Mouse (Mus musculus) stomach, embryonic 15.5 days (tissue): ENCODE measurements around the gene Nupr1. TPM values are rescaled to one million over a fixed set of nuclear protein-coding genes. Genes with fewer than 3 reads are reported as not detected.

Experiments
- ATAC-seq: fragments of 200-750 bp; cut with Nextera tagmentation; 2 replicates; pipeline ENCODE4 v1.8.0; 2017; ENCODE audit warnings: low read depth, moderate number of reproducible peaks, moderate TSS enrichment; ENCODE audit not compliant: insufficient read depth, low FRiP score
- H3K27ac ChIP-seq: fragments of 300-500 bp; sonication (generic); 2 replicates; pipeline ENCODE4 v1.5.1; 2015; ENCODE audit warnings: mild to moderate bottlenecking, inconsistent platforms
- H3K27me3 ChIP-seq: fragments of 300-500 bp; sonication (generic); replicated peaks from 2 replicates; pipeline ENCODE4 v1.6.1; 2015; ENCODE audit warnings: inconsistent platforms
- H3K36me3 ChIP-seq: fragments of 300-500 bp; sonication (generic); 2 replicates; pipeline ENCODE4 v1.6.1; 2015; ENCODE audit warnings: inconsistent platforms
- H3K4me1 ChIP-seq: fragments of 300-500 bp; sonication (generic); 2 replicates; pipeline ENCODE4 v1.6.1; 2015; ENCODE audit warnings: inconsistent platforms
- H3K4me2 ChIP-seq: fragments of 300-500 bp; sonication (generic); 2 replicates; pipeline ENCODE4 v1.6.1; 2015; ENCODE audit warnings: mild to moderate bottlenecking, inconsistent platforms
- H3K4me3 ChIP-seq: fragments of 300-500 bp; sonication (generic); replicated peaks from 2 replicates; pipeline ENCODE4 v1.5.1; 2015; ENCODE audit warnings: inconsistent platforms
- H3K9ac ChIP-seq: fragments of 300-500 bp; sonication (generic); 2 replicates; pipeline ENCODE4 v1.6.1; 2015; ENCODE audit warnings: inconsistent platforms
- H3K9me3 ChIP-seq: fragments of 300-500 bp; sonication (generic); 2 replicates; pipeline ENCODE4 v1.6.1; 2016; ENCODE audit warnings: inconsistent platforms
- WGBS: fragments of 180-500 bp; shearing (Covaris S2); methylation state at CpG from one replicate; pipeline ENCODE4 v1.1.7; 2015; 5-methylcytosine and 5-hydroxymethylcytosine counted together
- polyA plus RNA-seq: library from polyadenylated mRNA; unstranded; fragments of >200 nt; fragmentation: Nextera tagmentation; extraction: Ambion mirVana; gene quantifications from 2 replicates; pipeline ENCODE4 v1.2.1, GENCODE M21; 2015

Gene Nupr1
- 156 and 197 TPM in 2 replicates for polyA plus RNA-seq

- H3K9ac ChIP-seq = no peak within 1 kb of the TSS
- H3K27me3 ChIP-seq = no peaks in the 10 kb centered on the region
- H3K4me2 ChIP-seq = no peak within 1 kb of the TSS
- no peak within 1 kb of the TSS for H3K4me3 ChIP-seq
- no peaks in the 10 kb centered on the region for H3K9me3 ChIP-seq
- H3K4me1 ChIP-seq = 0 out of 2 replicates have a peak, but pooled peaks cover 3% of the 10 kb centered on the region
- H3K27ac ChIP-seq = peak within 1 kb of the TSS; percentile 75
- WGBS = 67% methylated on average over 4 of the region's 4 CpGs
- no peaks in the 10 kb centered on the region for H3K36me3 ChIP-seq
- peak; percentile 77 for ATAC-seq
These were observed at the start of gene Nupr1 for GRCm38 (mm10) chr7:126630824-126631518. Gene Nupr1, minus strand, starts transcription at chr7:126630861.

- Histone ChIP-seq H3K27me3 (no peaks in the 10 kb centered on the region), H3K27ac (no peak overlapping the region), H3K4me1 (no peaks in the 10 kb centered on the region), H3K4me3 (no peak overlapping the region), H3K4me2 (no peak overlapping the region), H3K9ac (no peak overlapping the region), H3K36me3 (no peaks in the 10 kb centered on the region), H3K9me3 (no peaks in the 10 kb centered on the region)
- WGBS = 85% methylated on average over 5 of the region's 5 CpGs
- no peak for ATAC-seq
These were observed 49.0 kb upstream of the Nupr1 start for GRCm38 (mm10) chr7:126679683-126680082.

- no peak overlapping the region for H3K9ac ChIP-seq
- H3K9me3 ChIP-seq = no peaks in the 10 kb centered on the region
- ATAC-seq = no peak
- no peak overlapping the region for H3K4me2 ChIP-seq
- WGBS = 52% methylated on average over 8 of the region's 8 CpGs
- no peaks in the 10 kb centered on the region for H3K27me3 ChIP-seq
- H3K4me3 ChIP-seq = no peak overlapping the region
- no peak overlapping the region for H3K27ac ChIP-seq
- no peaks in the 10 kb centered on the region for H3K4me1 ChIP-seq
- H3K36me3 ChIP-seq = 0 out of 2 replicates have a peak, but pooled peaks cover 2% of the 10 kb centered on the region
These were observed 48.1 kb upstream of the Nupr1 start for GRCm38 (mm10) chr7:126678545-126679341.

GRCm38 (mm10) chr7:126676631-126677220, 46.1 kb upstream of the Nupr1 start:
- H3K4me2 ChIP-seq = no peak overlapping the region
- no peak for ATAC-seq
- no peak overlapping the region for H3K9ac ChIP-seq
- WGBS = 86% methylated on average over 4 of the region's 4 CpGs
- H3K36me3 ChIP-seq = peaks cover 14% of the 10 kb centered on the region
- H3K4me1 ChIP-seq = no peaks in the 10 kb centered on the region
- H3K4me3 ChIP-seq = no peak overlapping the region
- H3K27me3 ChIP-seq = no peaks in the 10 kb centered on the region
- no peak overlapping the region for H3K27ac ChIP-seq
- H3K9me3 ChIP-seq = no peaks in the 10 kb centered on the region

GRCm38 (mm10) chr7:126676207-126676606, 45.5 kb upstream of the Nupr1 start, which contains the start of gene Sult1a1:
Gene Sult1a1, minus strand, starts transcription at chr7:126676432.
- H3K27ac ChIP-seq = peak within 1 kb of the TSS; percentile 23; the same call in 1 of the 2 replicates
- no peak within 1 kb of the TSS for H3K4me2 ChIP-seq

GRCm38 (mm10) chr7:126675104-126675503, 44.4 kb upstream of the Nupr1 start:
- 91% methylated on average over 8 of the region's 8 CpGs for WGBS
- no peak overlapping the region for H3K27ac ChIP-seq
- H3K36me3 ChIP-seq = peaks cover 18% of the 10 kb centered on the region
- H3K9ac ChIP-seq = no peak overlapping the region
- no peak for ATAC-seq
- no peaks in the 10 kb centered on the region for H3K4me1 ChIP-seq
- no peaks in the 10 kb centered on the region for H3K9me3 ChIP-seq
- H3K4me2 ChIP-seq = no peak overlapping the region
- H3K27me3 ChIP-seq = no peaks in the 10 kb centered on the region
- H3K4me3 ChIP-seq = no peak overlapping the region

More at GRCm38 (mm10) chr7:126676207-126676606, 45.5 kb upstream of the Nupr1 start, which contains the start of gene Sult1a1:
- no peaks in the 10 kb centered on the region for H3K4me1 ChIP-seq
- peaks cover 18% of the 10 kb centered on the region for H3K36me3 ChIP-seq
- no peak for ATAC-seq
- 64% methylated on average over 1 of the region's 1 CpGs for WGBS
- no peaks in the 10 kb centered on the region for H3K27me3 ChIP-seq
- no peak within 1 kb of the TSS; the same call in 1 of the 2 replicates for H3K4me3 ChIP-seq
- no peaks in the 10 kb centered on the region for H3K9me3 ChIP-seq
- H3K9ac ChIP-seq = no peak within 1 kb of the TSS

- 91% methylated on average over 9 of the region's 9 CpGs for WGBS
- H3K4me2 ChIP-seq = no peak overlapping the region
- peaks cover 18% of the 10 kb centered on the region for H3K36me3 ChIP-seq
- H3K4me3 ChIP-seq = no peak overlapping the region
- H3K9me3 ChIP-seq = no peaks in the 10 kb centered on the region
- peaks cover 6% of the 10 kb centered on the region; the same call in 1 of the 2 replicates for H3K4me1 ChIP-seq
- H3K27me3 ChIP-seq = no peaks in the 10 kb centered on the region
- no peak overlapping the region for H3K9ac ChIP-seq
- no peak overlapping the region for H3K27ac ChIP-seq
- no peak for ATAC-seq
These were observed 41.5 kb upstream of the Nupr1 start for GRCm38 (mm10) chr7:126672111-126672510.

- Histone ChIP-seq H3K4me3 (no peak overlapping the region), H3K4me1 (peaks cover 6% of the 10 kb centered on the region; the same call in 1 of the 2 replicates), H3K4me2 (no peak overlapping the region), H3K9me3 (no peaks in the 10 kb centered on the region), H3K9ac (no peak overlapping the region), H3K27me3 (no peaks in the 10 kb centered on the region), H3K27ac (no peak overlapping the region), H3K36me3 (peaks cover 23% of the 10 kb centered on the region)
- ATAC-seq = no peak
- 90% methylated on average over 3 of the region's 3 CpGs for WGBS
These were observed 39.5 kb upstream of the Nupr1 start for GRCm38 (mm10) chr7:126670152-126670551.

GRCm38 (mm10) chr7:126668452-126668851, 37.8 kb upstream of the Nupr1 start:
- Histone ChIP-seq H3K4me1 (peaks cover 6% of the 10 kb centered on the region; the same call in 1 of the 2 replicates), H3K9ac (no peak overlapping the region), H3K4me3 (no peak overlapping the region), H3K27me3 (no peaks in the 10 kb centered on the region), H3K4me2 (no peak overlapping the region), H3K36me3 (peaks cover 27% of the 10 kb centered on the region), H3K9me3 (no peaks in the 10 kb centered on the region), H3K27ac (no peak overlapping the region; the same call in 1 of the 2 replicates)
- ATAC-seq = no peak
- 68% methylated on average over 5 of the region's 5 CpGs for WGBS

- no peak for ATAC-seq
- H3K4me3 ChIP-seq = no peak overlapping the region
- peaks cover 6% of the 10 kb centered on the region; the same call in 1 of the 2 replicates for H3K4me1 ChIP-seq
- H3K9me3 ChIP-seq = no peaks in the 10 kb centered on the region
- no peak overlapping the region for H3K27ac ChIP-seq
- H3K36me3 ChIP-seq = peaks cover 25% of the 10 kb centered on the region
- H3K9ac ChIP-seq = no peak overlapping the region
- WGBS = 81% methylated on average over 9 of the region's 9 CpGs
- H3K27me3 ChIP-seq = no peaks in the 10 kb centered on the region
- H3K4me2 ChIP-seq = no peak overlapping the region
These were observed 36.9 kb upstream of the Nupr1 start for GRCm38 (mm10) chr7:126667495-126668090.

GRCm38 (mm10) chr7:126665269-126665668, 34.6 kb upstream of the Nupr1 start:
- no peaks in the 10 kb centered on the region for H3K9me3 ChIP-seq
- no peak for ATAC-seq
- H3K4me3 ChIP-seq = no peak overlapping the region
- no peak overlapping the region for H3K27ac ChIP-seq
- H3K9ac ChIP-seq = no peak overlapping the region
- H3K27me3 ChIP-seq = no peaks in the 10 kb centered on the region
- peaks cover 6% of the 10 kb centered on the region; the same call in 1 of the 2 replicates for H3K4me1 ChIP-seq
- WGBS = 92% methylated on average over 3 of the region's 3 CpGs
- H3K4me2 ChIP-seq = no peak overlapping the region
- H3K36me3 ChIP-seq = peaks cover 16% of the 10 kb centered on the region; the same call in 1 of the 2 replicates
